Comparison of ENCODE assay signal across 15 mouse cellular contexts in genomic region chr11:108197427-108198218, GRCm38 (mm10).
DNase-seq lines count a peak whose midpoint lies in the region; ATAC-seq and TF ChIP-seq lines count a peak whose summit lies in the region.
"Had no signal": no experiment of that assay in that cellular context is flagged by ENCODE, and none has a peak within 500 bp of the region (broad histone marks: within the 10 kb centered on the region; RNA-seq: fewer than 3 reads in every experiment).

No protein-coding gene starts in this region.

- ATAC-seq in kidney, postnatal 0 days (replicated peaks; ENCODE audit: low FRiP score, low read depth) = peak; percentile 88
- peak; percentile 74 for ATAC-seq in liver, postnatal 0 days
- ATAC-seq in megakaryocyte-erythroid progenitor cell, adult 5-6 weeks (replicated peaks; ENCODE audit: low FRiP score, low TSS enrichment, poor library complexity, severe bottlenecking) = no peak
- ATAC-seq: CD4-positive, CD25-positive, alpha-beta regulatory T cell, adult 4 months had no signal

- H3K4me1 ChIP-seq in liver, adult 2 months (ENCODE audit: control insufficient read depth, insufficient read depth, low read length) = peaks cover 16% of the 10 kb centered on the region
- peaks cover 10% of the 10 kb centered on the region; the same call in 1 of the 2 replicates for H3K4me1 ChIP-seq in kidney, postnatal 0 days (replicated peaks; ENCODE audit: insufficient read depth, low read length)
- 0 out of 2 replicates have a peak, but pooled peaks cover 3% of the 10 kb centered on the region for H3K4me1 ChIP-seq in liver, postnatal 0 days (ENCODE audit: insufficient read depth)
- H3K4me1 ChIP-seq: embryonic facial prominence, embryonic 12.5 days; limb, embryonic 10.5 days had no signal

- no peak overlapping the region for H3K9ac ChIP-seq in liver, adult 2 months (ENCODE audit: low read depth, low read length)
- H3K9ac ChIP-seq in kidney, postnatal 0 days (ENCODE audit: low read depth, low read length) = no peak overlapping the region
- H3K9ac ChIP-seq in liver, postnatal 0 days (replicated peaks) = peak overlapping the region; percentile 38; the same call in 1 of the 2 replicates
- H3K9ac ChIP-seq: embryonic facial prominence, embryonic 12.5 days; hindbrain, embryonic 15.5 days had no signal

- TF ChIP-seq POLR2A in liver, adult 2 months (IDR thresholded peaks at IDR 0.05; ENCODE audit: extremely low read depth, insufficient read depth, low read length) = no peak

- no peak for TF ChIP-seq CTCF in liver, adult 2 months (IDR thresholded peaks at IDR 0.05; ENCODE audit: low read depth, low read length)
- TF ChIP-seq CTCF in kidney, postnatal 0 days (IDR thresholded peaks at IDR 0.05; ENCODE audit: low read depth) = no peak
- no peak for TF ChIP-seq CTCF in liver, postnatal 0 days (IDR thresholded peaks at IDR 0.05; ENCODE audit: low read depth)

- peak overlapping the region; percentile 58 for H3K27ac ChIP-seq in liver, adult 2 months (replicated peaks; ENCODE audit: insufficient read depth, low read depth, low read length)
- 0 out of 2 replicates have a peak overlapping the region, but pooled peaks have one; percentile 19 for H3K27ac ChIP-seq in kidney, postnatal 0 days
- peak overlapping the region; percentile 88 for H3K27ac ChIP-seq in liver, postnatal 0 days (ENCODE audit: low read depth)
- H3K27ac ChIP-seq: embryonic facial prominence, embryonic 12.5 days; forebrain, embryonic 10.5 days; hindbrain, embryonic 15.5 days; limb, embryonic 10.5 days had no signal

- no peaks in the 10 kb centered on the region for H3K27me3 ChIP-seq in liver, adult 2 months (ENCODE audit: control insufficient read depth, insufficient read depth, low read length)
- H3K27me3 ChIP-seq in kidney, postnatal 0 days (ENCODE audit: insufficient read depth, low read length) = no peaks in the 10 kb centered on the region
- H3K27me3 ChIP-seq in liver, postnatal 0 days (ENCODE audit: insufficient read depth, low read length) = no peaks in the 10 kb centered on the region
- H3K27me3 ChIP-seq: embryonic facial prominence, embryonic 12.5 days; hindbrain, embryonic 15.5 days had no signal

- H3K4me3 ChIP-seq in liver, adult 2 months (ENCODE audit: insufficient read depth, low read depth, low read length) = no peak overlapping the region
- H3K4me3 ChIP-seq in kidney, postnatal 0 days (replicated peaks; ENCODE audit: low read depth, low read length) = no peak overlapping the region
- no peak overlapping the region for H3K4me3 ChIP-seq in liver, postnatal 0 days (ENCODE audit: low read depth, low read length)
- H3K4me3 ChIP-seq: embryonic facial prominence, embryonic 12.5 days; forebrain, embryonic 10.5 days; hindbrain, embryonic 15.5 days; limb, embryonic 10.5 days had no signal

- no peaks in the 10 kb centered on the region for H3K79me2 ChIP-seq in liver, adult 2 months (ENCODE audit: control insufficient read depth, insufficient read depth, low read length)

- no peak for TF ChIP-seq EP300 in liver, postnatal 0 days (IDR thresholded peaks at IDR 0.05; ENCODE audit: low read depth)

- no peaks in the 10 kb centered on the region for H3K9me3 ChIP-seq in kidney, postnatal 0 days (replicated peaks; ENCODE audit: low read length)
- H3K9me3 ChIP-seq in liver, postnatal 0 days (ENCODE audit: low read length) = no peaks in the 10 kb centered on the region
- H3K9me3 ChIP-seq: embryonic facial prominence, embryonic 12.5 days; forebrain, embryonic 10.5 days; hindbrain, embryonic 15.5 days; limb, embryonic 10.5 days had no signal

- no peaks in the 10 kb centered on the region for H3K36me3 ChIP-seq in liver, adult 2 months (ENCODE audit: control insufficient read depth, insufficient read depth, low read length)
- no peaks in the 10 kb centered on the region for H3K36me3 ChIP-seq in kidney, postnatal 0 days (ENCODE audit: insufficient read depth, low read length)
- no peaks in the 10 kb centered on the region for H3K36me3 ChIP-seq in liver, postnatal 0 days (replicated peaks; ENCODE audit: insufficient read depth, low read length)
- H3K36me3 ChIP-seq: embryonic facial prominence, embryonic 12.5 days; forebrain, embryonic 10.5 days; hindbrain, embryonic 15.5 days; limb, embryonic 10.5 days had no signal

- WGBS in liver, adult 2 months = 24% methylated on average over 9 of the region's 9 CpGs
- WGBS in kidney, postnatal 0 days = 22% methylated on average over 9 of the region's 9 CpGs
- WGBS in liver, postnatal 0 days (ENCODE audit: insufficient replicate concordance) = 65% methylated on average over 9 of the region's 9 CpGs

- peak; percentile 94 for DNase-seq in liver, adult 2 months (ENCODE audit: extremely low read depth, low read depth, low spot score)
- no peak for DNase-seq in liver
- DNase-seq in kidney, adult 18-20 months = peak; percentile 53
- peak; percentile 67 for DNase-seq in kidney, postnatal 0 days (ENCODE audit: low spot score)
- DNase-seq in liver, postnatal 0 days = peak; percentile 25
- DNase-seq in testis, postnatal 14 days (ENCODE audit: low spot score) = no peak
- DNase-seq: cerebellum, adult 2 months; gastrocnemius, postnatal 36 days; thymus, postnatal 36 days had no signal

- H3K4me2 ChIP-seq in kidney, postnatal 0 days (ENCODE audit: low read length) = no peak overlapping the region
- H3K4me2 ChIP-seq in liver, postnatal 0 days (ENCODE audit: low read depth, low read length) = peak overlapping the region; percentile 49
- H3K4me2 ChIP-seq: embryonic facial prominence, embryonic 12.5 days; hindbrain, embryonic 15.5 days had no signal

Comparison
In these comparisons a context has a peak if more than half of its experiments do, and no peak if none do; other contexts are left out.
1. DNase-seq: peak in liver, adult 2 months (single experiment), kidney, adult 18-20 months (single experiment), kidney, postnatal 0 days (single experiment) and liver, postnatal 0 days (single experiment); none in liver (single experiment) and testis, postnatal 14 days (single experiment).
2. H3K27ac ChIP-seq: peak in every context shown above with its lines; median percentile 88 in liver, postnatal 0 days; 58 in liver, adult 2 months; 19 in kidney, postnatal 0 days.